Mouse (Mus musculus) liver, postnatal 0 days (tissue): Measurements from ENCODE around the gene Brwd1. TPM values are rescaled to one million over a fixed set of nuclear protein-coding genes. Genes with fewer than 3 reads are reported as not detected.
"Not testable (repeated sequence)": the region's sequence is repeated elsewhere in the genome, so short reads cannot be mapped to it uniquely, and the experiment has no call there.

Experiments used
- ATAC-seq: fragments of 200-750 bp; cut with Nextera tagmentation; 2 replicates; pipeline ENCODE4 v1.8.0; 2017; ENCODE audit warnings: mild to moderate bottlenecking, moderate library complexity
- DNase-seq: peaks from one replicate; pipeline ENCODE4 v3.0.0-alpha.2; 2016
- H3K27ac ChIP-seq: fragments of 300-500 bp; sonication (generic); 2 replicates; pipeline ENCODE4 v1.5.1; 2014; ENCODE audit warnings: antibody characterized with exemption, moderate library complexity, mild to moderate bottlenecking, low read depth
- H3K27me3 ChIP-seq: fragments of 300-500 bp; sonication (generic); 2 replicates; pipeline ENCODE4 v1.6.1; 2014; ENCODE audit warnings: low read length, control low read depth, mixed read lengths; ENCODE audit not compliant: insufficient read depth
- H3K36me3 ChIP-seq: fragments of 300-500 bp; sonication (generic); replicated peaks from 2 replicates; pipeline ENCODE4 v1.6.1; 2014; ENCODE audit warnings: mild to moderate bottlenecking, control low read depth, low read length, moderate library complexity, mixed read lengths; ENCODE audit not compliant: insufficient read depth
- H3K4me1 ChIP-seq: fragments of 300-500 bp; sonication (generic); 2 replicates; pipeline ENCODE4 v1.6.1; 2014; ENCODE audit warnings: antibody characterized with exemption, mild to moderate bottlenecking, control low read depth; ENCODE audit not compliant: insufficient read depth
- H3K4me2 ChIP-seq: fragments of 300-500 bp; sonication (generic); 2 replicates; pipeline ENCODE4 v1.6.1; 2014; ENCODE audit warnings: low read depth, mild to moderate bottlenecking, low read length, moderate library complexity, mixed read lengths
- H3K4me3 ChIP-seq: fragments of 300-500 bp; sonication (generic); 2 replicates; pipeline ENCODE4 v1.5.1; 2014; ENCODE audit warnings: low read depth, low read length
- H3K9ac ChIP-seq: fragments of 300-500 bp; sonication (generic); replicated peaks from 2 replicates; pipeline ENCODE4 v1.6.1; 2014; ENCODE audit warnings: mild to moderate bottlenecking, moderate library complexity
- H3K9me3 ChIP-seq: fragments of 300-500 bp; sonication (generic); 2 replicates; pipeline ENCODE4 v1.6.1; 2016; ENCODE audit warnings: mild to moderate bottlenecking, control low read depth, low read length, mixed read lengths
- CTCF ChIP-seq: sonication (generic); IDR thresholded peaks from 2 replicates; pipeline ENCODE4 v1.5.1; 2016; ENCODE audit warnings: antibody characterized with exemption, low read depth
- EP300 ChIP-seq: IDR thresholded peaks from 2 replicates; pipeline ENCODE4 v1.6.1; 2016; ENCODE audit warnings: antibody characterized with exemption, low read depth, mild to moderate bottlenecking
- WGBS: fragments of 180-500 bp; shearing (Covaris S2); extraction: QIAGEN DNeasy Blood & Tissue Kit; methylation state at CpG from one replicate; pipeline ENCODE4 v1.1.7; 2014; ENCODE audit not compliant: insufficient replicate concordance; 5-methylcytosine and 5-hydroxymethylcytosine counted together
- polyA plus RNA-seq: library from polyadenylated mRNA; unstranded; fragments of >200 nt; fragmentation: Nextera tagmentation; extraction: Ambion mirVana; gene quantifications from 2 replicates; pipeline ENCODE4 v1.2.1, GENCODE M21; 2015

The Brwd1 gene
- polyA plus RNA-seq, 1 experiment from 2014 or later, result 12.8 TPM

DNA sequence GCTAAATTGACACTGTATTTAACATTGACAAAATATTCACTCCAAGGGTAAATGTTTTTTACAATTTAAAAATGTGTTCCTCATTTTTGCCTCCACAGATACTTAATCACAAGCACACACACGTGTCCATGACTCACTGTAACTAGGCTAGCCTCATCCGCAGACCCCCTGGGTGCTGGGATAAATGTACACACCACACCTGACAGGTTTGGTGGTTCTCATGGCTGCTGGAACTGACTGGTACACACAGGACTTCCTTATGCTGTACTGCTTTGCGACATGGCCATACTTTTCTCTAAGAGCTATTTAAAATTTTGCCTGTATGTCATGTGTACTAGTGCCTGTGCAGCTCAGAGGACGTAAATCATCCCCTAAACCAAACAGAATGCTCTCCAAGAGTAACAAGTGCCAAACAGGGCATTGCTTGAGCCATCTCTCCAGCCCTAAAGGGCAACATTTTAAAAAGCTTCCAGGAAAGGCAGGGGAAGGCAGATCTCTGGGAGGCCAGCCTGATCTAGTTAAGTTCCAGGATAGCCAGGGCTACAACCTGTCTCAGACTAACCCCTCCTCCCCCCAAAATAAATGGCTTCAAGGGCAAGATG is 37.8 kb upstream of the Brwd1 start:
- Histone ChIP-seq H3K27ac (no peak overlapping the region), H3K36me3 (peaks cover 19% of the 10 kb centered on the region), H3K27me3 (no peaks in the 10 kb centered on the region), H3K9me3 (no peaks in the 10 kb centered on the region), H3K4me3 (no peak overlapping the region), H3K4me2 (no peak overlapping the region), H3K4me1 (no peaks in the 10 kb centered on the region), H3K9ac (no peak overlapping the region)
- ATAC-seq, result no peak
- 51% methylated on average over 4 of the region's 4 CpGs for WGBS
- DNase-seq, result no peak
- no peak for TF ChIP-seq EP300

DNA sequence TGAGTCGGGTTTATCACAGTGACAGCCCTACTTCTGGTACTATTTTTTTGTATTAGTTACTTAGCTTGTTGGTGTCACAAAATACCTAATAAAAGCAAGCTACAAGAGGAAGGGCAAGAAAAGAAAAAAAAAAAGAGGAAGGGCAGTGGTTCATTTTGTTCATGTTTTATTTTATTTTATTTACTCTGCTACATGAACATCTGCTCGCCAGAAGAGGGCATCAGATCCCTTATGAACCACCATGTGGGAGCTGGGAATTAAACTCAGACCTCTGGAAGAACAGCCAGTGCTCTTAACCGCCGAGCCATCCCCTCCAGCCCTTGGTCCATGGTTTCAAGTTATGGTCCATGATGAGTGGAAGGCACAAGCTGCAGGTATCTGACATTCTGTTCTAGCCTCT is 32.4 kb upstream of the Brwd1 start:
- H3K4me1 ChIP-seq, result no peaks in the 10 kb centered on the region
- no peak for ATAC-seq
- no peaks in the 10 kb centered on the region for H3K36me3 ChIP-seq
- peak; percentile 30 for TF ChIP-seq CTCF
- TF ChIP-seq EP300, result no peak
- H3K4me3 ChIP-seq, result no peak overlapping the region
- no peak overlapping the region for H3K9ac ChIP-seq
- no peaks in the 10 kb centered on the region for H3K9me3 ChIP-seq
- DNase-seq, result no peak
- H3K27me3 ChIP-seq, result no peaks in the 10 kb centered on the region
- WGBS, result 39% methylated on average over 4 of the region's 4 CpGs
- no peak overlapping the region for H3K27ac ChIP-seq
- no peak overlapping the region for H3K4me2 ChIP-seq

DNA sequence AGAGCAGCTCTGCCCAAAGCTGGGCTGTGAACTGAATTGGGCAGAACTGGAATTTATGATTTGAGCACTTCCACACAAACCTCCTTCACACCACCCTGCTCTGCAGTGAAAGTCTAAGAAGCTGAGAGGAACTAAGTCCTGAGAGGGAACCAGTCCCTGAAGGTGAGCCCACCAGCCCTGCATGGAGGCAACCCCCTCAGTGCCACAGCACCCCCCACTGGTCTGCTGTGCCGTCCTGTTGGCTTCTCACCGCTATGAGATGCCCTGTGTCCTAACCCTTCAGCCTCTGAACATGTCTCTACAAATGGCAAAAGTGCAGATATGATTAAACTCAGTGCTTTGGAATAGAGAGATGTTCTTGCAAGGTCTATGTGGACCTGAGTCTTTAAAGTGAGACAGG is 30.4 kb upstream of the Brwd1 start:
- Histone ChIP-seq H3K27me3 (no peaks in the 10 kb centered on the region), H3K4me3 (no peak overlapping the region), H3K4me2 (no peak overlapping the region), H3K9ac (no peak overlapping the region), H3K27ac (no peak overlapping the region), H3K9me3 (no peaks in the 10 kb centered on the region), H3K36me3 (no peaks in the 10 kb centered on the region), H3K4me1 (no peaks in the 10 kb centered on the region)
- WGBS, result 48% methylated on average over 2 of the region's 2 CpGs
- ATAC-seq, result no peak
- no peak for DNase-seq
- TF ChIP-seq CTCF (peak; percentile 39), EP300 (no peak)

DNA sequence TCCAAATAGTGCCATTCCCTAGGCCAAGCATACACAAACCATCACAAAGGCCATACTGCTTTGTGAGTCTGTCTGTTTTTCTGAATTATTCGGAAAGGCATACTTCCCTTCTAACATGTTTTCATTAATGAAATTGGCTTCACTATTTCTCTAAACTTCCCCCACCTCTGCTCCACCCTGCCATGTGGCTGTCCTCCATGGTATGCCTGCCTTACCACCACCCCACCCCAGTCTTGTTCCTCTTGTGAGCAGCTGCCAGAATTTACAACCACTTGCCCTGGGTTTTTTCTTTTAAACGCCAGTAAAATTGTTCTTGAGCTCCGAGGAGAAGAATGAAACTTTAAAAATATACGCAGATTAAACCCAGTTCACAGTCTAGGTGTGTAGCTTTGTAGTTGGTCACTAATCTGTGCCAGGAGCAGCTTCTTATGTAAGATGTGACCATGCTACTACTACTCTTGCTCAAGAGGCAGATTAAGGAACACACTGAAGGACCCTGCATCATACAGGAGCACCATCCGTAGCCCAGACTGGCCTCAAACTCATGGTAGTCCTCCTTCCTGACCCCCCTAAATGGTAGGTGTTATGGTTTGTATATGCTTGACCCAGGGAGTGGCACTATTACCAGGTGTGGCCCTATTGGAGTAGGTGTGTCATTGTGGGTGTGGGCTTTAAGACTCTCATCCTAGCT is 28.5 kb upstream of the Brwd1 start:
- H3K36me3 ChIP-seq, result no peaks in the 10 kb centered on the region
- H3K4me2 ChIP-seq, result no peak overlapping the region
- DNase-seq (no peak), ATAC-seq (no peak)
- no peaks in the 10 kb centered on the region for H3K4me1 ChIP-seq
- H3K9me3 ChIP-seq, result no peaks in the 10 kb centered on the region
- no peak overlapping the region for H3K4me3 ChIP-seq
- H3K9ac ChIP-seq, result no peak overlapping the region
- H3K27me3 ChIP-seq, result no peaks in the 10 kb centered on the region
- no peak overlapping the region for H3K27ac ChIP-seq
- TF ChIP-seq EP300, result no peak
- TF ChIP-seq CTCF, result no peak
- WGBS, result 74% methylated on average over 5 of the region's 5 CpGs

DNA sequence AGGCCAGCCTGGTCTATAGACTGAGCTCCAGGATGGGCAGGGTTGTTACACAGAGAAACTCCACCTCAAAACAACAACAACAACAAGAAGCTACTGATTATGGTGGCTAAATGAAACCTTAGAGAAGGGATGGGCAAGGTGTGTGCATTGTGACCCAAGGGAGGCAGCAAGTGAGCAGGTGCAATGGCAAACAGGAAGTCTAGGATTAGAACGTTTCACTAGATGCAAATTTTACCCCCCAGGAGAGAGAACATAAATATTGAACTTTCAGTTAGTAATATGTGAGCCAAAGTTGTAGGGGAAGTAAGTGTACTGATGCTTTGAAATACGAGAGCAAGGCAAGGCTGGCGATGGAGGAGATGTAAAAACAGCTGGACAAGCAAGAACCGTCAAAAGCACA is 27.3 kb upstream of the Brwd1 start:
- no peak overlapping the region for H3K4me2 ChIP-seq
- no peak for ATAC-seq
- H3K9me3 ChIP-seq, result no peaks in the 10 kb centered on the region
- no peaks in the 10 kb centered on the region for H3K4me1 ChIP-seq
- H3K9ac ChIP-seq, result no peak overlapping the region
- no peaks in the 10 kb centered on the region for H3K36me3 ChIP-seq
- H3K27me3 ChIP-seq, result no peaks in the 10 kb centered on the region
- H3K4me3 ChIP-seq, result no peak overlapping the region
- WGBS, result 41% methylated on average over 4 of the region's 4 CpGs
- H3K27ac ChIP-seq, result peak overlapping the region; percentile 39; the same call in 1 of the 2 replicates
- DNase-seq, result no peak
- TF ChIP-seq EP300 (no peak), CTCF (no peak)

DNA sequence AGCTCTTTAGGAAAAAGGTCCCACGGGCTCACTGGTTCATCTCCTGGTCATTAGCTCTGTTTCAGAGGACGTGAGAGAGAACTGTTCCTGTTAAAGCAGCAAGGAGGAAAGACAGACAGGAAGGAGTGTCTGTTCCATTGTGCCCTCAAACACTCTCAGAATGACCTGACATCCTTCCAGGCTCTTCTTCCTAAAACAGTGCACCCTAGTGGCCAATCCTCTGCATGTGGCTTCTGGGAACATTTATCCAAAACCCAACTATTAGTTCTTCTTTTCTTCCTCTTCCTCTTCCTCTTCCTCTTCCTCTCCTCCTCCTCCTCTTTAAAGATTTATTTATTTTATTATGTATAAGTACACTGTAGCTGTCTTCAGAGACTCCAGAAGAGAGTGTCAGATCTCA is 20.7 kb upstream of the Brwd1 start:
- ATAC-seq (no peak), DNase-seq (no peak)
- no peak for TF ChIP-seq EP300
- TF ChIP-seq CTCF, result peak; percentile 56
- Histone ChIP-seq H3K9me3 (no peaks in the 10 kb centered on the region), H3K27me3 (no peaks in the 10 kb centered on the region), H3K4me1 (no peaks in the 10 kb centered on the region), H3K36me3 (no peaks in the 10 kb centered on the region), H3K4me3 (no peak overlapping the region), H3K4me2 (no peak overlapping the region), H3K9ac (no peak overlapping the region), H3K27ac (no peak overlapping the region)
- 46% methylated on average over 2 of the region's 2 CpGs for WGBS

DNA sequence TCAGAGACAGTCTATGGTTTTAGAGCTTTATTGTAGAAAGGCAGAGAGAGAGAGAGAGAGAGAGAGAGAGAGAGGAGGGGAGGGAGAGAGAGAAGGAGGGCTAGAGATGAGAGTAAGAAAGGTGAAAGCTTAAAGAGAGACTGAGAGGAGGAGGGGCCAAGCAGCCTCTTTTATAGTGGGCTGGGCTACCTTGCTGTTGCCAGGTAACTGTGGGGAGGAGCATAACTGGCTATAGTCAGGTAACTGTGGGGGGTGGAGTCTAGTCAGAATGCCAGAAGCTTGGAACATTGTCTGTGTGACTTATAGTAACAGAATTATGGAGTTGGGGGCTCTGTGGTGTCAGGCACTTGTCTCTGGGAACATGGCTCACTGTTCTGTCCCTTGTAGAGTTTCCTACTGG is 15.5 kb upstream of the Brwd1 start:
- not testable (repeated sequence) for H3K4me3 ChIP-seq, H3K36me3 ChIP-seq, H3K4me2 ChIP-seq, H3K9me3 ChIP-seq, H3K27ac ChIP-seq, H3K27me3 ChIP-seq, DNase-seq, H3K4me1 ChIP-seq, H3K9ac ChIP-seq, ATAC-seq
